Comparison of ENCODE assay signal across 26 mouse cellular contexts in the genomic region with DNA sequence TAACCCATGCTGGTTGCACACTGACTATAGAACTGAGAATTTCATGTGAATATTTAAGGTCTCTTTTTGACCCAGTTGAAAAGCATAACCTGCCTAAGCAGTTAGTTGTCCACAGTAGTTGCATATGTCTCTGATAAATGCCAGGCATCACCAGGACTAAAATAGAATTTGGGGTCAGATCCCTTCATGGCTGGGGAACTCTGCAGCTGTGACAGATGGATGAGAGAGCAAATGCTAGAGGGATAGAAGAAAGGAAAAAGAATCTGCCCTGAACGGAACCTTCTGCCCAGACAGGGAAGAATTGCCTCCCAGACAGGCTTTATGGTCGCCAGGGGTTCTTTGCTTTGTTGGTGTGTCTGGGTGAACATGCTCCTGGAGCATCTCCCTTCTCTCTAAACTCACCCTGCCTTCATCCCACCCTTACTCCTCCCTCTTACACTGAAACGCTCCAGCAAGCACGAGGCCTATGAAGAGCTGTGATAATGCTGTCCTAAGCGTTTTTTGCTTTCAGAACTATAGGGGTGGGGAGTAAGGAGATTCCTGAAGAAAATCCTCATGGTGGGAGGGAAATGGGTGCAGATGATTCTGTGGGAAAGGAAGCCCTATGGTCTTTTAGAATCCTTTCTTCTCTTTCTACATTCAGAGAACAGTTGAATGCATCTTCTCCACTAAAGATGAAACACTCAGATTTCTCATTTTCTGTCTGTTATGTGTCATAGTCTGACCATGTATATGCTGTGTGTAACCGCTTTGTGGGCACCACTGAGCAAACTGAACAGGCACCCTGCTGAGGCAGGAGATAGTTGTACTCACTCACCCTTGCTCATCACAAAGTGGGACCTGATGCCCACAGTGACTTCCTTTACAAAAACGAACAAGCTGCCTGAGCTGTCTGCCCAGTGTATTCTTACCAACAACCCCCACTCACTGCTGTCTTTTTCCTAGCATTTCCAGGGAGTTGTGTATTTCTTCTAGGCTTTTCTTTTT.
DNase-seq lines count a peak whose midpoint lies in the region; ATAC-seq and TF ChIP-seq lines count a peak whose summit lies in the region.
"Had no signal": no experiment of that assay in that cellular context is flagged by ENCODE, and none has a peak within 500 bp of the region (broad histone marks: within the 10 kb centered on the region; RNA-seq: fewer than 3 reads in every experiment).

No protein-coding gene starts in this region.

- no peak overlapping the region for H3K9ac ChIP-seq in hindbrain, postnatal 0 days (replicated peaks; ENCODE audit: low read length)
- H3K9ac ChIP-seq in hindbrain, embryonic 13.5 days: no peak overlapping the region
- H3K9ac ChIP-seq in kidney, postnatal 0 days (ENCODE audit: low read depth, low read length): no peak overlapping the region
- H3K9ac ChIP-seq in CH12.LX (ENCODE audit: insufficient read depth, low read depth): no peak overlapping the region
- H3K9ac ChIP-seq: heart, embryonic 12.5 days; limb, embryonic 15.5 days; liver, embryonic 13.5 days; neural tube, embryonic 13.5 days; stomach, embryonic 15.5 days had no signal

- H3K27me3 ChIP-seq in hindbrain, postnatal 0 days (ENCODE audit: insufficient read depth, low read length): no peaks in the 10 kb centered on the region
- no peaks in the 10 kb centered on the region for H3K27me3 ChIP-seq in hindbrain, embryonic 13.5 days
- H3K27me3 ChIP-seq in kidney, postnatal 0 days (ENCODE audit: insufficient read depth, low read length): no peaks in the 10 kb centered on the region
- no peaks in the 10 kb centered on the region for H3K27me3 ChIP-seq in CH12.LX (replicated peaks)
- H3K27me3 ChIP-seq: heart, embryonic 12.5 days; limb, embryonic 15.5 days; liver, embryonic 13.5 days; neural tube, embryonic 13.5 days; stomach, embryonic 15.5 days had no signal

- H3K79me2 ChIP-seq in CH12.LX (replicated peaks; ENCODE audit: control insufficient read depth, extremely low read depth, insufficient read depth, poor library complexity, severe bottlenecking): no peaks in the 10 kb centered on the region

- H3K4me2 ChIP-seq in hindbrain, postnatal 0 days (ENCODE audit: low read depth, low read length): no peak overlapping the region
- no peak overlapping the region for H3K4me2 ChIP-seq in hindbrain, embryonic 13.5 days
- H3K4me2 ChIP-seq in kidney, postnatal 0 days (ENCODE audit: low read length): no peak overlapping the region
- no peak overlapping the region for H3K4me2 ChIP-seq in CH12.LX (ENCODE audit: insufficient read depth, low read depth, poor library complexity, severe bottlenecking)
- H3K4me2 ChIP-seq: heart, embryonic 12.5 days; limb, embryonic 15.5 days; liver, embryonic 13.5 days; neural tube, embryonic 13.5 days; stomach, embryonic 15.5 days had no signal

- ATAC-seq in cerebellum, adult (ENCODE audit: insufficient number of reproducible peaks, low FRiP score, low TSS enrichment): peak; percentile 64; the same call in 1 of the 2 replicates
- ATAC-seq in hindbrain, postnatal 0 days: peak; percentile 40; the same call in 1 of the 2 replicates
- no peak for ATAC-seq in hindbrain, embryonic 13.5 days (ENCODE audit: low FRiP score)
- ATAC-seq in kidney, postnatal 0 days (replicated peaks; ENCODE audit: low FRiP score, low read depth): no peak
- ATAC-seq in megakaryocyte progenitor cell, adult 5-6 weeks (replicated peaks; ENCODE audit: poor library complexity): no peak
- ATAC-seq: forebrain, embryonic 16.5 days; lung, postnatal 0 days had no signal

- dilution Hi-C loops in CH12.LX (cut with MboI; ENCODE audit: extremely low pct_ligation_motif_present, extremely low pct_unique_long_range_greater_than_20kb, low sequenced_read_pairs): no loop called here

- in situ Hi-C loops in CH12.LX (cut with MboI; ENCODE audit: low pct_ligation_motif_present, low pct_unique_long_range_greater_than_20kb, low sequenced_read_pairs): no loop called here

- TF ChIP-seq EP300 in CH12.LX (IDR thresholded peaks at IDR 0.05; ENCODE audit: low read length): 0 out of 2 replicates have a peak, but pooled peaks have one; percentile 17

- 45% methylated on average over 7 of the region's 7 CpGs for WGBS in hindbrain, postnatal 0 days
- 58% methylated on average over 7 of the region's 7 CpGs for WGBS in hindbrain, embryonic 13.5 days
- WGBS in kidney, postnatal 0 days: 34% methylated on average over 7 of the region's 7 CpGs

- H3K36me3 ChIP-seq in hindbrain, postnatal 0 days (ENCODE audit: insufficient read depth, low read length): no peaks in the 10 kb centered on the region
- H3K36me3 ChIP-seq in hindbrain, embryonic 13.5 days: no peaks in the 10 kb centered on the region
- H3K36me3 ChIP-seq in kidney, postnatal 0 days (ENCODE audit: insufficient read depth, low read length): no peaks in the 10 kb centered on the region
- no peaks in the 10 kb centered on the region for H3K36me3 ChIP-seq in CH12.LX (replicated peaks in 1 of 2; ENCODE audit: control insufficient read depth in 1 of 2, insufficient read depth in 1 of 2, low read length in 1 of 2)
- H3K36me3 ChIP-seq: heart, embryonic 12.5 days; limb, embryonic 15.5 days; liver, embryonic 13.5 days; neural tube, embryonic 13.5 days; stomach, embryonic 15.5 days had no signal

- no peak for TF ChIP-seq POLR2A in CH12.LX (IDR thresholded peaks at IDR 0.05; ENCODE audit: low read depth, low read length)

- no peak for TF ChIP-seq RAD21 in CH12.LX (IDR thresholded peaks at IDR 0.05; ENCODE audit: low read depth, low read length)

- no peak overlapping the region for H3K27ac ChIP-seq in hindbrain, postnatal 0 days
- no peak overlapping the region for H3K27ac ChIP-seq in hindbrain, embryonic 13.5 days
- H3K27ac ChIP-seq in kidney, postnatal 0 days: no peak overlapping the region
- H3K27ac ChIP-seq in CH12.LX (ENCODE audit: insufficient read depth, low read depth): no peak overlapping the region
- H3K27ac ChIP-seq: gastrocnemius, adult 2 months; heart, adult 2 months; limb, embryonic 15.5 days; liver, embryonic 13.5 days; macrophage; neural tube, embryonic 13.5 days; stomach, embryonic 15.5 days had no signal

- TF ChIP-seq CTCF in hindbrain, postnatal 0 days (IDR thresholded peaks at IDR 0.05; ENCODE audit: low read depth): no peak
- TF ChIP-seq CTCF in kidney, postnatal 0 days (IDR thresholded peaks at IDR 0.05; ENCODE audit: low read depth): no peak
- no peak for TF ChIP-seq CTCF in CH12.LX (conservative IDR thresholded peaks at IDR 0.05 in 1 of 2, IDR thresholded peaks at IDR 0.05 in 1 of 2; ENCODE audit: low read depth in 2 of 2, low read length in 2 of 2)

- H3K4me3 ChIP-seq in hindbrain, postnatal 0 days (ENCODE audit: low read length): no peak overlapping the region
- H3K4me3 ChIP-seq in hindbrain, embryonic 13.5 days: no peak overlapping the region
- no peak overlapping the region for H3K4me3 ChIP-seq in kidney, postnatal 0 days (replicated peaks; ENCODE audit: low read depth, low read length)
- H3K4me3 ChIP-seq in CH12.LX (replicated peaks in 1 of 3; ENCODE audit: low read depth in 2 of 3, low read length in 2 of 3, poor library complexity in 1 of 3): no peak overlapping the region
- H3K4me3 ChIP-seq: erythroblast, embryonic 14.5 days; gastrocnemius, adult 2 months; heart, adult 2 months; heart, embryonic 12.5 days; limb, embryonic 15.5 days; liver, embryonic 13.5 days; neural tube, embryonic 13.5 days; stomach, embryonic 15.5 days had no signal

- DNase-seq in cerebellum, adult 11 months: no peak
- no peak for DNase-seq in hindbrain, postnatal 0 days (ENCODE audit: low spot score)
- DNase-seq in kidney, postnatal 0 days (ENCODE audit: low spot score): peak; percentile 2
- DNase-seq in kidney, postnatal 25 days: no peak
- DNase-seq in CH12.LX (ENCODE audit: extremely low read depth): no peak
- DNase-seq: adrenal gland, postnatal 25 days; cerebellum, postnatal 10 days; gastrocnemius, adult 2 months; gastrocnemius, postnatal 36 days; heart, adult 2 months; kidney, adult 11 months; kidney, postnatal 4 days; liver, embryonic 13.5 days; lung, adult 18-20 months; right cerebral cortex, postnatal 14 days had no signal

- H3K9me3 ChIP-seq in hindbrain, postnatal 0 days (ENCODE audit: low read length): no peaks in the 10 kb centered on the region
- H3K9me3 ChIP-seq in hindbrain, embryonic 13.5 days: peaks cover 3% of the 10 kb centered on the region; the same call in 1 of the 2 replicates
- H3K9me3 ChIP-seq in kidney, postnatal 0 days (replicated peaks; ENCODE audit: low read length): no peaks in the 10 kb centered on the region
- no peaks in the 10 kb centered on the region for H3K9me3 ChIP-seq in CH12.LX (replicated peaks; ENCODE audit: low read length)
- H3K9me3 ChIP-seq: limb, embryonic 15.5 days; liver, embryonic 13.5 days; neural tube, embryonic 13.5 days; stomach, embryonic 15.5 days had no signal

- H3K4me1 ChIP-seq in hindbrain, postnatal 0 days (ENCODE audit: insufficient read depth, low read length): no peaks in the 10 kb centered on the region
- H3K4me1 ChIP-seq in hindbrain, embryonic 13.5 days (replicated peaks): no peaks in the 10 kb centered on the region
- H3K4me1 ChIP-seq in kidney, postnatal 0 days (replicated peaks; ENCODE audit: insufficient read depth, low read length): no peaks in the 10 kb centered on the region
- no peaks in the 10 kb centered on the region for H3K4me1 ChIP-seq in CH12.LX (ENCODE audit: control insufficient read depth in 1 of 2, insufficient read depth in 2 of 2)
- H3K4me1 ChIP-seq: limb, embryonic 15.5 days; liver, embryonic 13.5 days; neural tube, embryonic 13.5 days; stomach, embryonic 15.5 days had no signal

TF ChIP-seq in CH12.LX, 34 proteins besides CTCF, POLR2A, EP300 and RAD21:
- TF ChIP-seq SMC3 (IDR thresholded peaks at IDR 0.05; ENCODE audit: low read depth, low read length): no peak
- no peak for TF ChIP-seq ZKSCAN1 (IDR thresholded peaks at IDR 0.05; ENCODE audit: borderline replicate concordance, low read depth, low read length)
- 0 out of 2 replicates have a peak, but pooled peaks have one; percentile 29 for TF ChIP-seq MAFK (IDR thresholded peaks at IDR 0.05; ENCODE audit: insufficient replicate concordance, low read length)
- TF ChIP-seq ELF1 (IDR thresholded peaks at IDR 0.05; ENCODE audit: low read depth, low read length): no peak
TF ChIP-seq in CH12.LX: peak in this region for 1.

Comparison
In these comparisons a context has a peak if more than half of its experiments do, and no peak if none do; other contexts are left out.
1. ATAC-seq: peak in cerebellum, adult (single experiment) and hindbrain, postnatal 0 days (single experiment); none in hindbrain, embryonic 13.5 days (single experiment), kidney, postnatal 0 days (single experiment) and megakaryocyte progenitor cell, adult 5-6 weeks (single experiment).